Mouse (Mus musculus): ENCODE results near the gene Nrk. TPM values are rescaled to one million over a fixed set of nuclear protein-coding genes. Genes with fewer than 3 reads are reported as not detected.

The Nrk gene
- polyA plus RNA-seq (2015; fragmentation: Nextera tagmentation; extraction: Ambion mirVana) = 0.50 and 1.2 TPM in 2 replicates

DNA sequence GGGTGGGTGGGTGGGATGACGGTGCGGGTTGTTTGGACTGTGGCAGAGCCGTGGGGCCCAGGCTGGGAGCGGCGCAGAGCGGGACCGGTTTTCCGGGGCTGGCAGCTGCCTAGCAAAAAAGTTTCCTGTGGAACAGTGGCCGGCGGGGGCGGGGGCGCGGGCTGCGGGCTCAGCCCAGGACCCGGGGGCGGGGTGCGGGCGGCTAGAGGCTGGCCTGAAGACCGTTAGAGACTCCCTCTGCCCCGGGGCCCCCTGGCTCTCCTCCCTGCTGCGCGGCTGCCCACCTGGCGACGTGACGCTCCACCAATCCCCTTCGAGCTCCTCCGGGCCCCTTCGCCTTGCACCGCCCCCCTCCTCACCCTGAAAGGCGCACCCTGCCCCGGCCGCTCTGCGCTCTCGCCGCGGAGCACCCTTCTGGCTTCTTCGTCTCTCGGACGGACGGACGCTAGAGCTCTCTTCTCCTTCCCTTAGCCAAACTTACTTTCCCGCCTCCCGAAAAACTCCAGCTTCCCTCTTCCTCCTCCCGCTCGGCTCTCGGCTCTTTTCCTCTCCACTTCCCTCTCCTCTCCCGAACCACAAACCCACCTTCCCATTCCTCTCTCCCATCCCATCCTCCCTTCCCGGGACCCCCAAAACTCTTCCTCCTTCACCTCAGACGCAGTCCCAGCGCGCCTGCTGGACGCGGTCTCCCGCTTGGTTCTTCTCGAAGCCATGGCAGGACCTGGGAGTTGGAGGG, at the start of gene Nrk:
TSS of gene Nrk (plus strand) at position 390 of the 736 bp plus-strand sequence.
- Histone ChIP-seq H3K27me3 (replicated peaks) (peaks cover 36% of the 10 kb centered on the region), H3K36me3 (replicated peaks) (no peaks in the 10 kb centered on the region), H3K4me3 (peak within 1 kb of the TSS; percentile 41), H3K9me3 (no peaks in the 10 kb centered on the region), H3K27ac (no peak within 1 kb of the TSS), H3K4me2 (peak within 1 kb of the TSS; percentile 84), H3K4me1 (peaks cover 6% of the 10 kb centered on the region; the same call in 1 of the 2 replicates), H3K9ac (no peak within 1 kb of the TSS)
- 34% methylated on average over 46 of the region's 55 CpGs for WGBS
- peak; percentile 66; the same call in 1 of the 2 replicates for ATAC-seq (replicated peaks)

DNA sequence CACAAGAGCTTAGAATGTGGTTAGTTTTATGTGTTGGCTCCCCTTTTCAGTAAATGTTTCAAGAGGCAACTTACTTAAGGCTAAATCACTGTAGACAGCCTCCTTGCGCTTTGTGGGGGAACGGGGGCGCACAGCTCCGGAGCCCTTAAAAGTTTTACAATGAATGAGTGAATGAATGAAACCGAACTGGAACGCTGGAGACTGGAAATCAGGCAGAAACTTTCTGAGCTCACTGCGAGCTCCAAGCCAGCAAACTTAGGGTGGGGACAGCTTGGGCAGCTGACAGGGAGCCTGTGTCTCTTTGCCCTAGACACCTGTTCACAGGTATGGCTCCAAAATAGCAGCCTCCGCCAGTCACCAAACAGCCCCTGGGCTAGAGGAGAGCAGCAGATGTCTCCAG, 864 bp upstream of the Nrk start:
- Histone ChIP-seq H3K4me3 (peak overlapping the region; percentile 41), H3K27ac (no peak overlapping the region), H3K27me3 (replicated peaks) (peaks cover 36% of the 10 kb centered on the region), H3K36me3 (replicated peaks) (no peaks in the 10 kb centered on the region), H3K9me3 (no peaks in the 10 kb centered on the region), H3K4me1 (peaks cover 6% of the 10 kb centered on the region; the same call in 1 of the 2 replicates), H3K4me2 (peak overlapping the region; percentile 84), H3K9ac (no peak overlapping the region)
- ATAC-seq (replicated peaks) = no peak
- WGBS = 20% methylated on average over 8 of the region's 8 CpGs

DNA sequence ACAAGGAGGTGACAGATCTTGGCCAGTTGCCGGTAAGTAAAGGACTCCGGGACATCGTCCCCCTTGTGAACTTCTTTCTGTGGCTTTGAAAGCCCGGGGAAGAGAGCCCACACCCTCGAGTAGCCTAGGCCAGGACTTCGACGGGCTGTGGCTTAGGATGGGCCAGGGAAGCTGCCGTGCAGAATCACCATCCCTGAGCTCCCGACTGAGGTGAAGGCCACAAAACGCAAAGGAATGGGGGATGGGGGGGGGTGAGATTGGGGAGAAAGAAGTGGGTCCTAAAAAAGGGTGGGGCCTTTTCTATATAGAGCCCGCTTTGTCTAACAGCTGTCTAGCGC, 516 bp downstream of the Nrk start:
- peak overlapping the region; percentile 41 for H3K4me3 ChIP-seq
- no peak overlapping the region for H3K9ac ChIP-seq
- H3K36me3 ChIP-seq (replicated peaks) = no peaks in the 10 kb centered on the region
- no peak for ATAC-seq (replicated peaks)
- 41% methylated on average over 12 of the region's 12 CpGs for WGBS
- peaks cover 6% of the 10 kb centered on the region; the same call in 1 of the 2 replicates for H3K4me1 ChIP-seq
- H3K27me3 ChIP-seq (replicated peaks) = peaks cover 36% of the 10 kb centered on the region
- H3K9me3 ChIP-seq = no peaks in the 10 kb centered on the region
- H3K27ac ChIP-seq = no peak overlapping the region
- H3K4me2 ChIP-seq = peak overlapping the region; percentile 84

DNA sequence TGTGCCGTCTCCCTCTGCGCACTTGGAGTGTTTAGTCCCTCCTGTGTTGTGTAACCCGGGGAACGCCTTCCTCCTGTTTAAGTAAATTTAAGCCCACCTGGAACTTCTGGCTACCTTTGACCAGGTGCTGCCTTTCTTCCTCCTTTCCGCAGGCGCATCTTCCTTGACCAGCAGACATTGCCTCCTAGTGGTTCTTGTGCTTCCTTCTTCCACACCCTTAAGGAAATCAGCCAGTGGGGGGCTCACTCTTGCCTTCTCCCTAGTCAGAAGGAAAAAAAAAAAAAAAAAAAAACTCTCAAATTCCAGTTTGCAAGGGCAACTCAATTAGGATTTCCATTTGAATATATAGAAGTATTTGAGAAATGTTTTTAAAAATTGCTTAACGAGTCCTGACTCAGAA, 4.8 kb downstream of the Nrk start:
- peaks cover 3% of the 10 kb centered on the region; the same call in 1 of the 2 replicates for H3K4me1 ChIP-seq
- ATAC-seq (replicated peaks) = no peak
- no peak overlapping the region for H3K4me2 ChIP-seq
- WGBS = 49% methylated on average over 7 of the region's 7 CpGs
- no peaks in the 10 kb centered on the region for H3K9me3 ChIP-seq
- H3K4me3 ChIP-seq = no peak overlapping the region
- no peaks in the 10 kb centered on the region for H3K36me3 ChIP-seq (replicated peaks)
- H3K27me3 ChIP-seq (replicated peaks) = peaks cover 16% of the 10 kb centered on the region; the same call in 1 of the 2 replicates
- no peak overlapping the region for H3K27ac ChIP-seq
- H3K9ac ChIP-seq = no peak overlapping the region

DNA sequence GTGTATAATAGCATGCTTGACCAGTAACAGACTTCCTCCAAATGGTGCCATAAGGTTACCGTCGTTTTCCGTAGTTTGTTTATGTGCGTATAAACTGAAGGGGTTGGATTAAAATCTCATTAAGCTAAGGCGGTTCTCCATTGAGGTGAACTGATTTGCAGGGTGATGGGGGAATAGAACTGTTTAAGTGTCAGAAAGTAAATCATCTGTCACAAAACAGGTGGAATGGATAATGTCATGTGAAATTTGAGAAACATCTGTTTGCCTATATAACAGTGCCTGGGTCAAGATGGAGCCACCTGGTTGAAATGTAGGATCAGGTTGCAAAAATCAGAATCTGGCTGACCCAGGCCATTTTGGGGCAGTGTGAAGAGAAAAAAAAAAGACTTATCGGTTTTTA, 29.7 kb downstream of the Nrk start:
- Histone ChIP-seq H3K36me3 (replicated peaks) (no peaks in the 10 kb centered on the region), H3K4me2 (no peak overlapping the region), H3K27me3 (replicated peaks) (no peaks in the 10 kb centered on the region; the same call in 1 of the 2 replicates), H3K27ac (no peak overlapping the region), H3K4me3 (no peak overlapping the region), H3K9me3 (no peaks in the 10 kb centered on the region), H3K4me1 (no peaks in the 10 kb centered on the region), H3K9ac (no peak overlapping the region)
- no peak for ATAC-seq (replicated peaks)
- WGBS = 91% methylated on average over 6 of the region's 6 CpGs

DNA sequence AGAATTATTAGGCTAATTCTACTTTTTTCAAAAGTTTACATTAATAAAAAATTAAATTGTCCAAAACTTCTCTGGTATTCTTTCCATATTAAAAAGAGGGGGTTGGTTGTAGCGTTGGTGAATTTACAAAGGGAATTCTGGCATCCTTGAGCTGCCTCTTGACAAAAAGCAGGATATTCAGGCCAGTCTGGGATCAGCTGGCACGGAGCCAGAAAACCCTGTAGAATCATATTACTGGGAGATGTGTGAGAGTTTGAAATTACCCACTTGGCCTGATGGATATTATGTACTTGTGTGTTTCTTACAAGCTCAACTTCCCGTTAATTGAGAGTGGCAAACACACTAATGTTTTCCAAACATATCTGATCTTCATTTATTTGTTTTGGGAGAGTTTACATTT, 46.5 kb downstream of the Nrk start:
- Histone ChIP-seq H3K27me3 (replicated peaks) (no peaks in the 10 kb centered on the region), H3K4me3 (no peak overlapping the region), H3K4me2 (no peak overlapping the region), H3K9ac (no peak overlapping the region), H3K9me3 (no peaks in the 10 kb centered on the region), H3K4me1 (no peaks in the 10 kb centered on the region), H3K27ac (no peak overlapping the region), H3K36me3 (replicated peaks) (no peaks in the 10 kb centered on the region)
- 60% methylated on average over 3 of the region's 3 CpGs for WGBS
- no peak for ATAC-seq (replicated peaks)

DNA sequence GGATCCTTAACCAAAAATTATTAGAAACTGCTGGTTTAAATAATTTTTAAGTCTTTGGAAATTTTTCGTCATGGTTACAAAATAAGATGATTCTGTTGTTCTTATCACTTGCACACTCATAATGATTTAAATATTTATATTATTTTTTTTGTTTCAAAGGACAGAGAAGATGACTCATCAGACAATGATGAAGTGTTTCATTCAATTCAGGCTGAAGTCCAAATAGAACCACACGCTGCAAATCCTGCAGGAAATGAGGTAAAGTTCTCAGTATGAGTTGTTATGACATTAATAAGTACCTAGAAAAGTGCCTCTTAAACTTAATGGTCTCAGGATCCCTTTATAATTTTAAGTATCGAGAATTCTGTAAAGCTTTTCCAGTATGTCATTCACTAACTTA, 64.3 kb downstream of the Nrk start:
- no peak overlapping the region for H3K4me2 ChIP-seq

DNA sequence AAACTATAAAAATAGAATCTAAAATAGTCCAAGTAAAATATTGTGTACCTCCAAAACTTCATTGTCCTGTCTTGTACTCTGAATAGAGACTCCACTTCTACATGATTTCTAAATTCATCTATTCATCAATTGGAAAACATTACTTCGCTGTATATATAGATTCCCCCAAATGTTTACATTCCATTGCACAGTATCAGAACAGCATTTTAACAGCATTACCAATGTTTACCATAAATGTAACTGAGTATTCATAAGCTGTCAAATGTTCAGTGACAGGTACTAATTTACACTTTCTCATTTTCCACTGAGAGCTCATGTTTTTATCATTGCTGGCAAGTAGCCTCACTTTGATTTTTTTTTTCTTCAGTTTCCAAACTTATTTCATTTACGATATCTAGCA, 65.0 kb downstream of the Nrk start:
- no peaks in the 10 kb centered on the region; the same call in 1 of the 2 replicates for H3K27me3 ChIP-seq (replicated peaks)
- 93% methylated on average over 2 of the region's 2 CpGs for WGBS
- H3K27ac ChIP-seq = no peak overlapping the region
- H3K9ac ChIP-seq = no peak overlapping the region
- H3K9me3 ChIP-seq = no peaks in the 10 kb centered on the region
- ATAC-seq (replicated peaks) = no peak
- H3K36me3 ChIP-seq (replicated peaks) = no peaks in the 10 kb centered on the region
- H3K4me1 ChIP-seq = no peaks in the 10 kb centered on the region
- no peak overlapping the region for H3K4me3 ChIP-seq
- no peak overlapping the region for H3K4me2 ChIP-seq

More for the DNA sequence above, 64.3 kb downstream of the Nrk start:
- no peaks in the 10 kb centered on the region; the same call in 1 of the 2 replicates for H3K27me3 ChIP-seq (replicated peaks)
- no peaks in the 10 kb centered on the region for H3K4me1 ChIP-seq
- H3K9me3 ChIP-seq = no peaks in the 10 kb centered on the region
- no peak overlapping the region for H3K4me3 ChIP-seq
- H3K36me3 ChIP-seq (replicated peaks) = no peaks in the 10 kb centered on the region
- 78% methylated on average over 3 of the region's 3 CpGs for WGBS
- H3K9ac ChIP-seq = no peak overlapping the region
- no peak for ATAC-seq (replicated peaks)
- H3K27ac ChIP-seq = no peak overlapping the region

DNA sequence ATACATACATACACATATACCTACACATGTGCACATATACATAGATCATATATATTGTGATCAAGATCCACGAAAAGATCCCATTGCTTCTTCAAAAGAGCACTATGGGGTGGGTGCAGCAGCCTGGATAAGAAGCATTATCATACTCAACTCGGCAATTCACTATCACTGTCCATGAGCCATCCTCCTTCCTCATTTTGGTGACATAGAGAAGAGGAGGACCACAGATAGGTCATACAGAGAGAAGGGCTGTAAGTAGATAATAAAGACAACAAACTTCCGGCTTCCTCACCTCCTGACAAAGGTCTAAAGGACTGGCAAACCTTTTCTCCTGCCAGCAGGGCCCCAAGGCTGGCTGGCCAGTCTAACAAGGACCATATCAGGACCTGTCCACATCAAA, 100.3 kb downstream of the Nrk start:
- H3K27ac ChIP-seq = no peak overlapping the region
- H3K27me3 ChIP-seq (replicated peaks) = peaks cover 3% of the 10 kb centered on the region; the same call in 1 of the 2 replicates
- H3K4me1 ChIP-seq = no peaks in the 10 kb centered on the region
- H3K9me3 ChIP-seq = no peaks in the 10 kb centered on the region
- ATAC-seq (replicated peaks) = no peak
- no peak overlapping the region for H3K9ac ChIP-seq
- WGBS = 50% methylated on average over 3 of the region's 3 CpGs
- no peak overlapping the region for H3K4me2 ChIP-seq
- H3K36me3 ChIP-seq (replicated peaks) = no peaks in the 10 kb centered on the region
- H3K4me3 ChIP-seq = no peak overlapping the region

DNA sequence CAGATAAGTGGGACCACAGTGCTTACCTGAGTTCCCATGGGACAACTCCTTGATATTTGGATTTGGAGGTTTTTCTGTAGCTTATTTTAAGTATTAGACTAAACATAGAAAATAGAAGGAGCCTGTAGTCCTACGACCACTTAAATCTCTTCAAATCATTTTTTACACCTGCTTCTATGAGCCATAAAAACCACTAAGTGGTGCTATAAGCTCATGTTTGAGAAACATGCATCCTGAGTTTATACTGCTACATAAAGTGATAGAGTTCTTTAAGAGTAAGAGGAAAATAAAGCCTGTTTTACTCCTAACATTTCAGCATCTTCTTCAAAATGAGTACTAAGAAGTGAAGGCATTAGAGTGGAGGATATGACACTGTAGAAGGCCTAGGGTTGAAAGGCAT, 102.3 kb downstream of the Nrk start:
- Histone ChIP-seq H3K9ac (no peak overlapping the region), H3K27me3 (replicated peaks) (peaks cover 3% of the 10 kb centered on the region; the same call in 1 of the 2 replicates), H3K4me1 (no peaks in the 10 kb centered on the region), H3K4me3 (no peak overlapping the region), H3K36me3 (replicated peaks) (no peaks in the 10 kb centered on the region), H3K9me3 (no peaks in the 10 kb centered on the region), H3K27ac (no peak overlapping the region), H3K4me2 (no peak overlapping the region)
- no peak for ATAC-seq (replicated peaks)
- WGBS = 66% methylated on average over 1 of the region's 1 CpGs

DNA sequence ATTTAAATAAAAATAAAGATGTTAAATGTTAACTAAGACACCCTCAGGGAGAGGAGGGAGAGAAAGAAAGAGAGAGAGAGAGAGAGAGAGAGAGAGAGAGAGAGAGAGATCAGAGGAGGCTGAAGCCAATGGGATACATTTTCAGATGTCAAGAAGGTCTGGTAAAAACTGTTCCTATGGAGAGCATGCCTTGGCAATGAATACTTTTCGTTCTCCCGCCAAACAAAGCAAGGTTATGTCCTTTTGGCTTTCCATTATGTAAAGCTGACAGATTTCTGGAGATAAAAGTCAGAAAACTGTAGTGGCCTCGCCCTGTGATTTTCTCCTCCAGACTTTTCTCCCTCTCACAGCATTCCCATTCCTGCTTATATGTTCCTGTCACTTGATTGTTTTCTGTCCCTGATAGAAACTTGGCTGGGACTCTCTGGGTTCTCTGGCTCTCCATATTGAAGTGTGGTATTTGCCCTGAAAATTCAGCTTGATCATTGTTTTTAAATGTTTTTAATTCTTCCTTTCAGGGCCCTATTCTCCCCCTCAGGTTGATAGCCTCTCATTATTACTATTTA, 112.4 kb downstream of the Nrk start:
- Histone ChIP-seq H3K9me3 (no peaks in the 10 kb centered on the region), H3K4me2 (no peak overlapping the region), H3K9ac (no peak overlapping the region), H3K27ac (no peak overlapping the region), H3K27me3 (replicated peaks) (no peaks in the 10 kb centered on the region), H3K4me3 (no peak overlapping the region), H3K36me3 (replicated peaks) (no peaks in the 10 kb centered on the region), H3K4me1 (no peaks in the 10 kb centered on the region)
- WGBS = 65% methylated on average over 3 of the region's 3 CpGs
- ATAC-seq (replicated peaks) = no peak

DNA sequence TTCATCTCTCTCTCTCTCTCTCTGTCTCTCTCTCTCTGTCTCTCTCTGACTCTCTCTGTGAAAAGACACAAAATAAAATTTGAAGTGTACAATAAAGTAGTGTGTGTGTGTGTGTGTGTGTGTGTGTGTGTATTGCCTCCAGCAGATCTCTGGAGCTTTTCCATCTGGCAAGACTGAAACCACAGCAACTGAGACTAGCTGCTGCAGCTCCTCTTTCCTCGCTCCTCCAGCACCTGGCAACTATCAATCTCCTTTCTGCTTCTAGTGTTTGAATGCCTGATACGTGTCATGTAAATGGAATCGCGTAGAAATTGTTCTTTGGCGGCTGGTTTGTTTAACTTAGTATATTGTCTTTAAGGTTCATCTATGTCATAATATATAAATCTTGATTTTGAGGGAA, 113.1 kb downstream of the Nrk start:
- WGBS = 78% methylated on average over 5 of the region's 5 CpGs
- no peaks in the 10 kb centered on the region for H3K27me3 ChIP-seq (replicated peaks)
- H3K27ac ChIP-seq = no peak overlapping the region
- no peak overlapping the region for H3K4me3 ChIP-seq
- H3K9ac ChIP-seq = no peak overlapping the region
- H3K9me3 ChIP-seq = no peaks in the 10 kb centered on the region
- no peaks in the 10 kb centered on the region for H3K4me1 ChIP-seq
- ATAC-seq (replicated peaks) = no peak
- H3K36me3 ChIP-seq (replicated peaks) = no peaks in the 10 kb centered on the region
- no peak overlapping the region for H3K4me2 ChIP-seq

DNA sequence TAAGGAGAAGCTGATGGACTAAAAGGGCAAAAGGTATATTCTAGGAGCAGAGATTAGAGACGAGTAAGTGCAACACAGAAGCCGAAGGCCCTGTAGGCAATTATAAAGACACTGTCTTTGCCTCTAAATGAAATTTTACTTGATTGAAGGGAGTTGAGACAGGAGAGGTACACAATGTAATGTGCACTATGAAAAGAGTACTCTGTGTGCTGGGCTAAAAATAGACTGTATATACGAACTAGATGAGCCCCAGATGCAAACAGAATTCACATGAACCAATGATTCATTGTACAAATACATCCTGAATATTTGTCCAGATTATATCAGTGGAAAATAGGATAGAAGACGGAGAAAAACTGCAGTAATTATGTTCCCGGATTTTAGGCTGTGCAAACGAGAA, 113.7 kb downstream of the Nrk start:
- Histone ChIP-seq H3K27ac (no peak overlapping the region), H3K9ac (no peak overlapping the region), H3K4me3 (no peak overlapping the region), H3K9me3 (no peaks in the 10 kb centered on the region), H3K4me2 (no peak overlapping the region), H3K36me3 (replicated peaks) (no peaks in the 10 kb centered on the region), H3K4me1 (no peaks in the 10 kb centered on the region), H3K27me3 (replicated peaks) (no peaks in the 10 kb centered on the region)
- whole genome bisulfite sequencing = 80% methylated on average over 6 of the region's 6 CpGs
- no peak for ATAC-seq (replicated peaks)
